Mouse (Mus musculus) G1E-ER4 (cell line): ENCODE data around the gene Sipa1l3. TPM values are rescaled to one million over a fixed set of nuclear protein-coding genes. Genes with fewer than 3 reads are reported as not detected.

Experiments
- GATA1 ChIP-seq: IDR thresholded peaks from one replicate; pipeline ENCODE4 v1.8.0; 2012; ENCODE audit warnings: low read length, inconsistent platforms
- polyA plus RNA-seq: library from polyadenylated mRNA; stranded (reverse); fragments of >175 nt; gene quantifications from 2 replicates; pipeline ENCODE4 v1.2.3, GENCODE M21; 2012

Sipa1l3 gene
- polyA plus RNA-seq, 1 experiment: 247 TPM

DNA sequence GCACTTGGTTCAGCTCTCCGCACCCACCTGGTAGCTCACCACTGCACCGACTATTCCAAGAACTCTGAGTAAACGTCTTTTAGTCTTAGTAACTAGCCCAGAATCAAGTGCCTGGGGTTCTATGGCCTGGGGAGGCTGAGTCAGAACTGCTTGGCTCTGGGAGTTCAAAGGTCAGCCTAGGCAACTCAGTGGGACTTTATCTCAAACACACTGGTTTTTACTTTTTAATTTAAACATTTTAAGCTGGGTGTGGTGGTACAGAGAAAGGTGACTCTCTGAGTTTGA lies 27.0 kb downstream of the Sipa1l3 start:
- TF ChIP-seq GATA1: no peak

DNA sequence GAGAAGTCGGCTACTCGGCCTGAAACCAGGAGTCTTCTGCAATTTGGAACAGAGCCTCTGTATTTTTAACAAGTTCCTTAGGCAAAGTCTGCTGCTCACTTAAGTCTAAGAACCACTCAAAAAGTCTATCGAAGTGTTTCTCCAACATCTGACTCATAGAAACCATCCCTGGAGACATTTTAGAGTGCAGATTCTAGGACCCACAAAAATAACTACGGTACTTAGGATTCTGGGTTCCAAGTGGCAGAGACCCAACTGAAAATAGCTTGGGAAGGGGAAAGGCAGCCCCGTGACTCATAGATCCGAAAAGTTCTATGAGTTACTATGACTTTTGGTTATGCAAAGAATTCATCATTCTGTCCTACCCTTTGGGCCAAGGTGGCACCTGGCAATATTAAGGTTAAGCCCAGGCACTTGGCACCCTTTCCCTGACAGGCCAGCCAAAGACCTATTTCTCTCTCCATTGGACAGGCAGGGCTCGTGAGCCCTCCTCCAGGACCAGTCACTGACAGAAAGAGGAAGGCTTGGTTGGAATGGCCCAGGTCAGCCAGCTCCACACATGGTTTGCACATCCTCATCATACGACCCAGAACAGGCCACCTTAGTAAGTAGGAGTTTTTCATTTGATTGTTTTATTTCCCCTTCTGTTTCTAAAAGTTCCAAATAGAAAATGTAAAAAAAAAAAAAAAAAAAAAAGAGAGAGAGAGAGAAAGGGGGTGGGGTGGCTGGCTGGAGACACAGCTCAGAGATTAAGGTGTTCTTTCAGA lies 27.6 kb downstream of the Sipa1l3 start:
- no peak for TF ChIP-seq GATA1

DNA sequence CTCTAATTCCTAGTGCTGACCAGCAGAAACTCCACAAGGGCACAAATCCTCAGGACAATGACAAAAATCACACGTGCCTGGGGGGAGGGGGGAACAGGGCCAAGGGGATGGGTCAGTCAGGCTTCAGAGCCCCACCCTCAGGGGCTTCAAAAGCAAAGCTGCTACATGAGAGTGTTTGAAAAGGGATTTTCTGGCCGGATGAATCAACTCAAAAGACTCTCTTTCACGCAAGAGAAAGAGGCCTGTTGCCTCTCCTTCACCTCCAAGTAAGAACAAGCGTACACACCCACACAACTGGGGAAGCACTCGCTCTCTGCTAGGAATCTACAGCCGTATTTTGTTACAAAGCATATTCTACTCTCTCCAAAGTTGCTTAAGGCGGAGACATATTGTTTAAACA lies 28.6 kb downstream of the Sipa1l3 start:
- no peak for TF ChIP-seq GATA1

DNA sequence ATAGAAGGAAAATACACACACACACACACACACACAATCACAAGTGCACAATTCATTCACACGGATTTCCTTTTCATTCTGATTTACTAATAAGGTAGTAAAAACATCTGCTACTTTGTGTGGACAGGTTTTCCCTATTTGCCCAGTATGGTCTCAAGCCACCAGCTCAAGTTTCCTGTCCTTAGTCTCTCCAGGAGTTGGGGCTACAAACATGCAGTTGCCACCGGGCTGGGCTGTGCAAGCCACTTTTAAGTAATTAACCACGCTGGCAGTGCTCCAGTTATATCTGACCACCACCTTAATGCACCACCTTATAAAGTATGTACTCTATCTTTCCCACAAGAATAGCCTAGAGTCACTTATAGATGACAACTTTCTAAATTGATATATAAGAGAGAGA lies 29.1 kb downstream of the Sipa1l3 start:
- no peak for TF ChIP-seq GATA1

DNA sequence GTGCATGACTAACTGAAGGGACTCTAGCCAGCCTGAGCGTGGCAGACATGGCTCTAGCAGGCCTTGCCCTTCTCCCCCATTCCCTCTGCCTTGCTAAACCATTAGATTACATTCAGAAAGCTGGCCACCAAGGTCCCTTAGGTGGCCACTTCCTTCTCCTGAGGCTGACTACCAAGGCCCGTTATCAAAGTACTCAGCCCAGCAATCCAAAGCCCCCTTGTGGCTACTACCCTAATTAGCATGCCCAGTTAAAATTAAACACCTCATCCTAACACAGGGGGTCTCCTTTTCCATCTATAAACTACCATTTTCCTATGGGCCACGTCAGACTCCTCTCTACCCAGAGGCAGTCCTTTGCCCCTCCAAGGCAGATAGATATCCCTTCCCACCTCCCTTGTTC lies 31.7 kb downstream of the Sipa1l3 start:
- no peak for TF ChIP-seq GATA1

DNA sequence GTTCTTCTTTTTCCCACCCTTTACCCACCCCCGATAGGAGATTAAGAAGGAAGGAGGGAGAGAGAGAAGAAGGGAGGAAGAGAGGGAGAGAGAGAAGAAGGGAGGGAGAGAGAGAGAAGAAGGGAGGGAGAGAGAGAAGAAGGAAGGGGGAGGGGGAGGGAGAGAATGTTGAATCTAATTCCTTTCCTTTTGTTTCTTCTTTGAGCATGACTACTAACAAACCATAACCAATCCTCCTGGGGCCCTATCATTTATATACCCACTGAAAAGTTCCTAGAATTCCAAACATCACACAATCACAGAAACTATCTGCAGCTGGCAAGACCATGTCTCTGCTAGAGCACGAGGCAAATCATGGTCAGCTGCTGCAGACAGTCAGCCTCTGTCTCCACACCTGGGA lies 32.7 kb downstream of the Sipa1l3 start:
- no peak for TF ChIP-seq GATA1

DNA sequence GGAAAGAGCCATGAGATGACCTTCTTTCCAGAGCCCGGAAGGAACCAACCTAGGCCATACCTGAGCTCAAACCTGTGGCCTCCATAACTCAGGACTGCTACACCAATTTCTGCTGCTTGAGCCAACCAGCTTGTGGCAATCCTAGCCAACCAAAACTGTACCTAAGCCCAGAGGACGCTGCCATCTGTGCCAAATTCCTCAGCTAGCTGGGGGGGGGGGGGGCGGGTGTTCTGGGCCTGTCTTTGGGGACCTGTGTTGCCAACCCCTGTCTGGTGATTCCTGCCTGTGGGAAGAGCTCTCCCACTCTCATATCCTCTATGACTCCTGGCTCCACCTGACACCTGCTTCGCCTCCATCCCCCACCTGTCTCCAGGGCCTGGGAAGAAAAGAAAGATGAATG lies 34.9 kb downstream of the Sipa1l3 start:
- TF ChIP-seq GATA1: no peak

DNA sequence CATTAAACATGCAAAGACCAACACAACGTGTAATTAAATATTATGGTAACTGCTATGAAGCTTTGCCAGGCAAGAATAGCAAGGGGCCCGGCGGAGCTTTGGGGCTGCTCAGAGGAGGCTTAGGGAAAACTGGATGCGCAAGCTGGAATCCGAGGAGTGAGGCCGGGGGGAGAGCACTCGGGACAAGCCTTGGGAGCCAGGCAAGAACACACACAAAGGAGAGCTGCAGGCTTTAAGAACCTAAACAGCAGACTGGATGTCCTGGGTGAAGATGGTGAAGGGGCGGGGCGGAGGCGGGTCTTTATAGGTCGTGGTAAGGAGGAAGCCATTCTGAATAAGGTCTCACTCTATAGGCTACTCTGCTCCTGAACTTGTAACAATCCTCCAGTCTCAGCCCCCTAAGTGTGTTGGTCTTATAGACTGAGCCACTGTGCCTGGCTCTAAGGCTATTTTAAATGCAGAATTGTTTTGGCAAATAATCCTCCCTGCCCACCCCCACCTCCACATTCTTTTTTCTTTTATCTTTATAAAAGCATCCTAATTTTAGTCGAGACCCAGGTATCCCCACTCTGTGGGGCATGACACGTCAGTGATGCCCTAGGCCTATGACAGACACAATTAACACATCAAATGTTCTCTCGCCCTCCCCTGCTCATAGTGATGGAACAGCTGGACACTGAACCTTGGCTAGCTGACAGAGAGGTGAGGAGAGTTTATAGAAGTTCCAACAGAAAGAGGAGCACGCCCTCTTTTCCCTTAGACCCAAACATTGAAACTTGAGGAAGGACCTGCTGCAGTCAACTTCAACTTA lies 36.9 kb downstream of the Sipa1l3 start:
- no peak for TF ChIP-seq GATA1

DNA sequence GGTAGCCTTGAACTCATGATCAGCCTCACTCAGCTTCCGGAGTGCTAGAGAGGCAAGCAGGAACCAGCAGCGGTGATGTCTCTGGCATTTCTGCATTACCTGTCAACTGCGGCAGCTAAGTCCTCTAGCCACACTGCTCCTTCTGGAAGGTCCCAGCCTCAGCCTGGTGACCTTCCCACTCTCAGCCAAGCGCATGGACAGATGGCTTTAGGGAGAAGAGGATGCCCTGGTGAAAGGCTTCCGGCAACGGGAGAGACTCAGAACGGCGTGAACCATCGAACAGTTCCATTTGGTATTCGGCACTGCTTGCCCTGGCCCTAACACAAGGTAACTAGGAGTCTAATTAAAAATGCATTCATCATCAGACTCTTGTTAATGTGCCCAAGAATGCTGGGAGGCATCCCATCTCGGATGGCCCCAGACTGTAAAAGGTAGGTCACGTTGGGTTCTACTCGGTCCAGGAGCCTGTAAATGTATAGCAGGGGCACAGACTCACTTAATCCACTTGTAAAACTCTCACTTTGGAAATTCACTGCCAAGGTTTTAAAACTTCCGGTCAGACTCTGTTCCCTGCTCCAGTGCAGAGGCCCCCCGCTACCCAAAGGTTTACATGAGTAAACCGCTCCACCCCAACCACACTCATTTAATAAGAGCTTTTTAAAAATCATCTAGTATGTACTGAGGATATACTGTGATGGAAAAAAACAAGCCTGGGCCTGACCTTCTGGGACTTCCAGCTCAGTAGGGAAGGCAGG lies 37.7 kb downstream of the Sipa1l3 start:
- no peak for TF ChIP-seq GATA1

DNA sequence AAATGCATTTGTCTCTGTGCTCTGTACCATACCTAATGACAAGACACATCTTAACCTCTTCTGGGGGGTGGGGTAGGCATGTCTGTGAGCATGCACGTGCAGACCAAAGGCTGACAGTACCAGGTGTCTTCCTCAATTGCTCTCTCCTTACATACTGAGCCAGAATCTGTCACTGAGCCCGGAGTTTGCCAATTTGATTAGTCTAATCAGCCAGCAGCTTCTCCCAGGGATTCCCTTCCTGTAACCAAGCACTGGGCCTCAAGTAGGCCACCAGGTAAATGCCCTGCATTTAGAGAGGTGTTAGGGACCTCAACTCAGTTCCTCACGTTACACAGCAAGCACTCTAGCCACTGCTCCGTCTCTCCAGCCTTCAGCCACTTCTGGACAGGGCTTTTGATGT lies 38.3 kb downstream of the Sipa1l3 start:
- no peak for TF ChIP-seq GATA1

DNA sequence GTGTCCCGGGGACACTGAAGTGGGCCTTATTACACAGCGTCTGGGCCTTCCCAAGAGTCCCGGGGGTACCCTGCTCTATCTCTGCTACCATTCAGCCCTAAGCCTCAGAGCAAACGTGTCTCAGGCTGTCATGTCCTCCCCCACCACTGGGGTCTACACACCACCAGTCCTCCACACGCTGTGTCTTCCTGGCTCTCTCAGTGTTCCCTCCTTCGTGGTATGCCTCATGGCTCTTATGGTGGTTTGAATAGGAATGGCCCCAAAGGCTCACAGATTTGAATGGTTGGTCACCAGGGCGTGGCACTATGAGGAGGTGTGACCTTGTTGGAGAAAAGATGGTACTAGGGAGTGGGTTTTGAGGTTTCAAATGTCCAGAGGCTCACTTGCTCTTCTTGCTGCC lies 43.4 kb downstream of the Sipa1l3 start:
- TF ChIP-seq GATA1: no peak

DNA sequence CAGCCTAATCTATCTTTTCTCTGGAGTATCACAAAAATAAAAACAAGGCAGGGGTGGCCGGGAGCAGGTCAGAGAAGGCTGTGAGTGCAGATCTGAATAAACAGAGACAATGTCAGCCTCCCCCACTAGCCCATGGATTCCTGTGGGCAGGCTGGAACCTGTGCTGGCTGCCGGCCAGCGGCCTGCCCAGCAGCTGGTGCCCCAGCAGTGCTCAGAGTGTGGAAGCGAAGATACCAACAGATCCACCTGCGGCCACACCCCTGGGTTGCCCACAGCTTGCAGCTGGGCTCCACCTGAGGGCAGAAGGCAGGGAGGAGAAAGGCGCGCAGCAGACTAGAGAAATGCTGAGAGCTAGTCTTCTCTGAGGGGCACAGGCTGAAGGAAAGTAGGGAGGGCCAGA lies 47.1 kb downstream of the Sipa1l3 start:
- no peak for TF ChIP-seq GATA1

DNA sequence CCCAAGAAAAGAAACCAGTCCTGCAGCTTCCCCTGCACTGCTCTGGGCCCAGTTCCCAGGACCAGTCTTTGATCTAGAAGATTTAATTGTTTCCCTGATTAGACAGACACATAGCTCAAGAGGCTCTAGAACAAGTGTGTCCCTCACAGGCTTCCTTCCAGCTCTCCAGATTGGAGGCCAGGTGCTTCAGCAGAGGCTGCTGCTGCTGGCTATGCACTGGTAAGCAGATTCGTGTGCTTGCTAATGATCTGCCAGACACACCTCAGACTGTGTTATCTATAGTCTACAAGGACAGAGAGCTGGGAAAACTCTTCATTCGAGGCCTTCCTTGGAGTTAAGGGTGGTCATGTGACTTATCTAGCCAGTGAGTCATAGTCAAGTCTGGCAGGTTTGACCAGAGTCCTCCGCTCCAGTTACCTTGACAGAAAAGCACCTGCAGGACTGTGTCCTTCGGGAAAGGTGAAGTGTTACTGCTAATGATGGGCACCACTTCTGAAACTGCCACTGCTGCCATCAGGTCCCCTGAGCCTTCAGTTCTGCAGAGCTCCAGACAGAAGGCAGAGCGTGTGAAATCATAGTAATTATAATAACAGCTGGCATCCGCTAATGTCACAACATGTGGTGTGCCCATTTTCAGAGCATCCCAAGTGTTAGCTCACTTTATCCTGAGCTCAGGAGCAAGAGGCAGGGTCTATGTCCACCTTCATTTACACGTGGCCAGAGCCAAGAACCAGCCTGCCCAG lies 48.7 kb downstream of the Sipa1l3 start:
- no peak for TF ChIP-seq GATA1

DNA sequence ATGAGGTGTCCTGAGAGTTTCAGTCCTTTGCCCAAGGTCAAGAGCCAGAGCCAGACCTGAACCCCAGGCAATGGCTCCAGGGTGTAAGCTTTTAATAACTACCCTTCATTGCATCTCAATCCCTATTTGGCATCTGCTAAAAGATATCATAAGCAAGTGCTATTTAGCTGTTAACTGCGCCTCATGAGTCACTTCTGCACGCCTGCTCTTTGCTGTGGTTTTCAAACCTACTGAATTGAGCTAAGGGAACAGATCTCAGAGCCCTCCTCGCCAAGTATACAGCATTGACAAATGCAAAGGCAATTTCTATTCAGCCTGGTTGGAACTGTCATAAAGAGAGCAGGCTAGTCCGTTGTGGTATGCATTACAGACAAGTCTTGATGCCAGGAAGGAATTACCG lies 49.8 kb downstream of the Sipa1l3 start:
- TF ChIP-seq GATA1: no peak

DNA sequence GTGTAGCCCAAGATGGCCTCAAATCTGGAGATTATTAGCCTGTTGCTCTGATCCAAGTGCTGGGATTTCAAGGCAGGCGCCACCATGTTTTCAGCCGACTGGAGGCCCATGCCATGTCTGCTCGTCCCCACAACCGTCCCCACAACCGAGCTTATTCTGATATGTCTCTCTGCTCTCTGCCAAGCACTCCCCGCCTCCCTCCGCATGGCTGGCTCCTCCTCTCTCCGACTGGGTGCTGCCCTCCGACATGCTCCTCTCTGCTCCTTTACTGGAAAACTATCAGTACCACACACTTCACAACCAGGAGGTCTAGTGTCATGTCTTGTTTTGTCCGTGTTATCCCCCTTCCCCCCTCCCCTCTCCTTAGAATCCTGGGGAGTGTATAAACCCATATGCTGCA lies 51.9 kb downstream of the Sipa1l3 start:
- no peak for TF ChIP-seq GATA1

DNA sequence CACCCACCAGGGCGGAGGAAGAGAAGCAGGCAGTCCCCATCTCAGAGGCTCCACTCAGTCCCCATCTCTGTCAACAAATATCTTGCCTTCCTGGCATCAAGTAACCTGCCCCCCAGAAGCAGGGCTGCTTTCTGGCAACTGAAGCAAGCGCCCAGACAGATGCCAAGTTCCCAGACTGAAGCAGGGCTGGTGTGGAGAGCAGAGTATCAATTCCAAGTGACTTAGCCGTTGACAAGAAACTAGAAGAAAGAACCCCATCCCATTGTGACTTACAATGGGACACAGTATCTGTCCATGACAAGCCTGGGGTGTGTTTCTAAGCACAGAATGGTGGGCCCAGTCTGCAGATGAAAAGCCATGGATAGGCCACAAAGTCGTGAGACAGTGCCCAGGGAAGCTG lies 52.7 kb downstream of the Sipa1l3 start:
- no peak for TF ChIP-seq GATA1
